Mouse (Mus musculus) lung, postnatal 0 days (tissue): ENCODE results near the gene Cops9.

Experiments used
- CTCF ChIP-seq: IDR thresholded peaks from 2 replicates; pipeline ENCODE4 v1.5.1; 2016; ENCODE audit warnings: antibody characterized with exemption, mild to moderate bottlenecking
- EP300 ChIP-seq: IDR thresholded peaks from 2 replicates; pipeline ENCODE4 v1.6.1; 2016; ENCODE audit warnings: antibody characterized with exemption, mild to moderate bottlenecking, control low read depth

DNA sequence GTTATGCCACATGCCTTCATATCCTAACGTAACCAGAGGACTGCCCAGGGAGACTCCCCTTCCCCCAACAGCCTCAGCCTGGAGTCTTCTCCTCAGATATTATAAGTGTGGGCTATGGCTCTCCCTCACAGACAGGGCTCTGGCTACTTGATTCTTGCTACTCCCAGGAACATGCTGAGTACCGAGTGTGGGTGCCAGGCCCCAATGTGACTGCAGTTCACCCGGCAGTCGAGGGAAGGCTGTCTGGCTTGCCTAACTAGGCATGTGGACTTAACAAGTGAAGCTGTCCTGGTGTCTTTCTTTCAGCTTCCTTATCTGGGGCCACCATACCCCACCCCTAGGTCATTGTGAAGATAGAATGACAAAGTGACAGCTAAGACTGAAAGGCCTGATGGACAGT lies 1.9 kb upstream of the Cops9 start:
- TF ChIP-seq EP300 (no peak), CTCF (no peak)
